Mouse (Mus musculus): ENCODE results near the gene Kif13a. TPM values are rescaled to one million over a fixed set of nuclear protein-coding genes. Genes with fewer than 3 reads are reported as not detected.

Gene Kif13a
- polyA plus RNA-seq, 1 experiment from 2014 or later, result 8.0 TPM

- no peaks in the 10 kb centered on the region for H3K27me3 ChIP-seq (ENCODE audit: poor library complexity, severe bottlenecking)
- no peaks in the 10 kb centered on the region for H3K9me3 ChIP-seq
- H3K4me1 ChIP-seq, result no peaks in the 10 kb centered on the region
- no peak for DNase-seq (ENCODE audit: extremely low spot score, low spot score)
- H3K36me3 ChIP-seq (replicated peaks), result peaks cover 37% of the 10 kb centered on the region
- no peak overlapping the region for H3K27ac ChIP-seq
- H3K4me3 ChIP-seq, result no peak overlapping the region
- WGBS, result 86% methylated on average over 5 of the region's 5 CpGs
Measured at GRCm38 (mm10) chr13:46748138-46748873, 181.4 kb downstream of the Kif13a start.

- no peaks in the 10 kb centered on the region for H3K36me3 ChIP-seq (replicated peaks)
- H3K4me1 ChIP-seq, result no peaks in the 10 kb centered on the region
- no peaks in the 10 kb centered on the region for H3K27me3 ChIP-seq (ENCODE audit: poor library complexity, severe bottlenecking)
- no peaks in the 10 kb centered on the region for H3K9me3 ChIP-seq
- no peak overlapping the region for H3K4me3 ChIP-seq
- DNase-seq (ENCODE audit: extremely low spot score, low spot score), result no peak
- WGBS, result 88% methylated on average over 8 of the region's 8 CpGs
- no peak overlapping the region for H3K27ac ChIP-seq
Measured at GRCm38 (mm10) chr13:46743821-46744220, 185.8 kb downstream of the Kif13a start.

- Histone ChIP-seq H3K27me3 (ENCODE audit: poor library complexity, severe bottlenecking) (no peaks in the 10 kb centered on the region), H3K4me1 (no peaks in the 10 kb centered on the region), H3K4me3 (no peak overlapping the region), H3K36me3 (replicated peaks) (no peaks in the 10 kb centered on the region), H3K27ac (no peak overlapping the region), H3K9me3 (no peaks in the 10 kb centered on the region)
- no peak for DNase-seq (ENCODE audit: extremely low spot score, low spot score)
- WGBS, result 66% methylated on average over 2 of the region's 2 CpGs
Measured at GRCm38 (mm10) chr13:46742367-46742766, 187.3 kb downstream of the Kif13a start.

- Histone ChIP-seq H3K27ac (no peak overlapping the region), H3K27me3 (ENCODE audit: poor library complexity, severe bottlenecking) (peaks cover 24% of the 10 kb centered on the region), H3K36me3 (replicated peaks) (no peaks in the 10 kb centered on the region), H3K4me3 (no peak overlapping the region), H3K9me3 (no peaks in the 10 kb centered on the region), H3K4me1 (peaks cover 16% of the 10 kb centered on the region)
- DNase-seq (ENCODE audit: extremely low spot score, low spot score), result no peak
- WGBS, result 81% methylated on average over 7 of the region's 7 CpGs
Measured at GRCm38 (mm10) chr13:46739426-46739825, 190.2 kb downstream of the Kif13a start.

- Histone ChIP-seq H3K27me3 (ENCODE audit: poor library complexity, severe bottlenecking) (peaks cover 27% of the 10 kb centered on the region), H3K4me1 (peaks cover 16% of the 10 kb centered on the region), H3K27ac (no peak overlapping the region), H3K36me3 (replicated peaks) (no peaks in the 10 kb centered on the region), H3K4me3 (no peak overlapping the region), H3K9me3 (no peaks in the 10 kb centered on the region)
- DNase-seq (ENCODE audit: extremely low spot score, low spot score), result no peak
- WGBS, result 90% methylated on average over 4 of the region's 4 CpGs
Measured at GRCm38 (mm10) chr13:46737482-46737881, 192.2 kb downstream of the Kif13a start.

GRCm38 (mm10) chr13:46736479-46736865 is 193.2 kb downstream of the Kif13a start:
- Histone ChIP-seq H3K27me3 (ENCODE audit: poor library complexity, severe bottlenecking) (peaks cover 27% of the 10 kb centered on the region), H3K4me3 (peak overlapping the region; percentile 57), H3K4me1 (peaks cover 16% of the 10 kb centered on the region), H3K27ac (peak overlapping the region; percentile 54), H3K36me3 (replicated peaks) (no peaks in the 10 kb centered on the region), H3K9me3 (no peaks in the 10 kb centered on the region)
- WGBS, result 6% methylated on average over 12 of the region's 12 CpGs
- DNase-seq (ENCODE audit: extremely low spot score, low spot score), result no peak

GRCm38 (mm10) chr13:46735808-46736478 is 193.7 kb downstream of the Kif13a start:
- Histone ChIP-seq H3K36me3 (replicated peaks) (no peaks in the 10 kb centered on the region), H3K9me3 (no peaks in the 10 kb centered on the region), H3K27me3 (ENCODE audit: poor library complexity, severe bottlenecking) (peaks cover 27% of the 10 kb centered on the region), H3K27ac (peak overlapping the region; percentile 54), H3K4me3 (peak overlapping the region; percentile 57), H3K4me1 (peaks cover 16% of the 10 kb centered on the region)
- DNase-seq (ENCODE audit: extremely low spot score, low spot score), result peak; percentile 46
- under 1% methylated on average over 20 of the region's 20 CpGs for whole genome bisulfite sequencing

GRCm38 (mm10) chr13:46735219-46735807 is 194.4 kb downstream of the Kif13a start:
- no peaks in the 10 kb centered on the region for H3K36me3 ChIP-seq (replicated peaks)
- DNase-seq (ENCODE audit: extremely low spot score, low spot score), result no peak
- H3K4me3 ChIP-seq, result peak overlapping the region; percentile 57
- 53% methylated on average over 11 of the region's 11 CpGs for WGBS
- peaks cover 16% of the 10 kb centered on the region for H3K4me1 ChIP-seq
- peaks cover 27% of the 10 kb centered on the region for H3K27me3 ChIP-seq (ENCODE audit: poor library complexity, severe bottlenecking)
- H3K27ac ChIP-seq, result peak overlapping the region; percentile 54; the same call in 1 of the 2 replicates
- H3K9me3 ChIP-seq, result no peaks in the 10 kb centered on the region

GRCm38 (mm10) chr13:46729998-46730397 is 199.7 kb downstream of the Kif13a start:
- H3K4me1 ChIP-seq, result peaks cover 18% of the 10 kb centered on the region
- no peak for DNase-seq (ENCODE audit: extremely low spot score, low spot score)
- H3K27ac ChIP-seq, result no peak overlapping the region
- peaks cover 9% of the 10 kb centered on the region; the same call in 1 of the 2 replicates for H3K27me3 ChIP-seq (ENCODE audit: poor library complexity, severe bottlenecking)
- H3K9me3 ChIP-seq, result no peaks in the 10 kb centered on the region
- WGBS, result 83% methylated on average over 2 of the region's 2 CpGs
- no peaks in the 10 kb centered on the region for H3K36me3 ChIP-seq (replicated peaks)
- no peak overlapping the region for H3K4me3 ChIP-seq

GRCm38 (mm10) chr13:46728411-46728810 is 201.3 kb downstream of the Kif13a start:
- no peak for DNase-seq (ENCODE audit: extremely low spot score, low spot score)
- Histone ChIP-seq H3K9me3 (no peaks in the 10 kb centered on the region), H3K27me3 (ENCODE audit: poor library complexity, severe bottlenecking) (no peaks in the 10 kb centered on the region), H3K36me3 (replicated peaks) (no peaks in the 10 kb centered on the region), H3K4me1 (peaks cover 26% of the 10 kb centered on the region), H3K4me3 (peak overlapping the region; percentile 99), H3K27ac (peak overlapping the region; percentile 97)
- 38% methylated on average over 5 of the region's 5 CpGs for WGBS

- Histone ChIP-seq H3K4me1 (peaks cover 26% of the 10 kb centered on the region), H3K27me3 (ENCODE audit: poor library complexity, severe bottlenecking) (no peaks in the 10 kb centered on the region), H3K9me3 (no peaks in the 10 kb centered on the region), H3K27ac (peak within 1 kb of the TSS; percentile 97), H3K36me3 (replicated peaks) (no peaks in the 10 kb centered on the region), H3K4me3 (peak within 1 kb of the TSS; percentile 99)
- WGBS, result 0% methylated on average over 51 of the region's 51 CpGs
- DNase-seq (ENCODE audit: extremely low spot score, low spot score), result peak; percentile 100
Measured at GRCm38 (mm10) chr13:46727837-46728268, 201.8 kb downstream of the Kif13a start, which contains the start of gene Nup153. Nup153 (minus strand) TSS chr13:46727940.

GRCm38 (mm10) chr13:46727038-46727836 is 202.4 kb downstream of the Kif13a start:
- H3K27me3 ChIP-seq (ENCODE audit: poor library complexity, severe bottlenecking), result no peaks in the 10 kb centered on the region
- H3K9me3 ChIP-seq, result no peaks in the 10 kb centered on the region
- H3K36me3 ChIP-seq (replicated peaks), result no peaks in the 10 kb centered on the region
- peak overlapping the region; percentile 99 for H3K4me3 ChIP-seq
- WGBS, result under 1% methylated on average over 84 of the region's 85 CpGs
- peak overlapping the region; percentile 97 for H3K27ac ChIP-seq
- peaks cover 26% of the 10 kb centered on the region for H3K4me1 ChIP-seq
- DNase-seq (ENCODE audit: extremely low spot score, low spot score), result peak; percentile 67

Measured in forebrain, embryonic 10.5 days (tissue).